Mouse (Mus musculus) thymus, adult 2 months (tissue): ENCODE data around the gene Pla1a.

Experiments used
- CTCF ChIP-seq: fragments of 200-500 bp; IDR thresholded peaks from 2 replicates; pipeline ENCODE4 v1.5.1; 2012; ENCODE audit warnings: mild to moderate bottlenecking, control low read depth, low read length, moderate library complexity, borderline replicate concordance; ENCODE audit not compliant: control insufficient read depth, poor library complexity, insufficient read depth; ENCODE audit errors: extremely low read depth
- POLR2A ChIP-seq: fragments of 200-500 bp; IDR thresholded peaks from 2 replicates; pipeline ENCODE4 v1.6.1; 2012; ENCODE audit warnings: mild to moderate bottlenecking, low read length, control low read depth, moderate library complexity; ENCODE audit not compliant: control insufficient read depth, poor library complexity, insufficient read depth; ENCODE audit errors: extremely low read depth

GRCm38 (mm10) chr16:38468706-38469018, 35.7 kb upstream of the Pla1a start:
- TF ChIP-seq POLR2A = no peak
- TF ChIP-seq CTCF = no peak
